Mouse (Mus musculus): ENCODE results near the gene 2310034G01Rik. TPM values are rescaled to one million over a fixed set of nuclear protein-coding genes. Genes with fewer than 3 reads are reported as not detected.

The 2310034G01Rik gene
- not detected for total RNA-seq (2023)

GRCm38 (mm10) chr19:46350168-46350932 is at the start of gene 2310034G01Rik:
2310034G01Rik (minus strand) TSS chr19:46350302.

DNA sequence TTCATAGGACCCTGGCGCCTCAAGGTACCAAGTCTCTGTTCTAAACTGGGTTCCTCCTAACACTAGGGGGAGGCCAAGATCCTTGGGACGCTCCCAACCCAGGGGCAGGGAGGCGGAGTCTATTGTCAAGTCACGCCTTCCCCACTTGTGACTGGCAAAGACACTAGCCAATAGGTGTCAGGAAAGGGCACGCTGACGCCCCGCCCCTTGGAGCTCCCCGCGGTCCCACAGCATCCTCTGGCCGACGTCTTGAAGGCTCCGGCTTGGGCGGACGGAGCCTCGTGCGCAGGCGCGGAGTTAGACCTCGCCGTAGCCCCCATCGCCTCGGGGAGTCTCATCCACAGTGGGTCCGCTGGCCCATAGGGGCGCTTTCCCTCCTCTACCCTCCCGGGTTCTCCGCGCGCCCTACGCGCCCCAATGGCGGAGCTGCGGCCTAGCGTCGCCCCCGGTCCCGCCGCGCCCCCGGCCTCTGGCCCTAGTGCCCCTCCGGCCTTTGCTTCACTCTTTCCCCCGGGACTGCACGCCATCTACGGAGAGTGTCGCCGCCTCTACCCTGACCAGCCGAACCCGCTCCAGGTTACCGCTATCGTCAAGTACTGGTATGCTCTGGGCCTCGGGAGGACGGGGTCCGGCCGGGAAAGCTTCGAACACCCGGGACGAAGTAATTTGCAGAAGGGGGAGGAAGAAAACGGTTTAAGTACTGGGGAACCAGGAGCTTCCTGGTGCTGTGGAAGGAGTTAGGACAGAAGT is 46.8 kb upstream of the 2310034G01Rik start, which contains the start of gene Sufu:
Gene Sufu (plus strand): TSS at position 211 of the 750 bp plus-strand sequence.

DNA sequence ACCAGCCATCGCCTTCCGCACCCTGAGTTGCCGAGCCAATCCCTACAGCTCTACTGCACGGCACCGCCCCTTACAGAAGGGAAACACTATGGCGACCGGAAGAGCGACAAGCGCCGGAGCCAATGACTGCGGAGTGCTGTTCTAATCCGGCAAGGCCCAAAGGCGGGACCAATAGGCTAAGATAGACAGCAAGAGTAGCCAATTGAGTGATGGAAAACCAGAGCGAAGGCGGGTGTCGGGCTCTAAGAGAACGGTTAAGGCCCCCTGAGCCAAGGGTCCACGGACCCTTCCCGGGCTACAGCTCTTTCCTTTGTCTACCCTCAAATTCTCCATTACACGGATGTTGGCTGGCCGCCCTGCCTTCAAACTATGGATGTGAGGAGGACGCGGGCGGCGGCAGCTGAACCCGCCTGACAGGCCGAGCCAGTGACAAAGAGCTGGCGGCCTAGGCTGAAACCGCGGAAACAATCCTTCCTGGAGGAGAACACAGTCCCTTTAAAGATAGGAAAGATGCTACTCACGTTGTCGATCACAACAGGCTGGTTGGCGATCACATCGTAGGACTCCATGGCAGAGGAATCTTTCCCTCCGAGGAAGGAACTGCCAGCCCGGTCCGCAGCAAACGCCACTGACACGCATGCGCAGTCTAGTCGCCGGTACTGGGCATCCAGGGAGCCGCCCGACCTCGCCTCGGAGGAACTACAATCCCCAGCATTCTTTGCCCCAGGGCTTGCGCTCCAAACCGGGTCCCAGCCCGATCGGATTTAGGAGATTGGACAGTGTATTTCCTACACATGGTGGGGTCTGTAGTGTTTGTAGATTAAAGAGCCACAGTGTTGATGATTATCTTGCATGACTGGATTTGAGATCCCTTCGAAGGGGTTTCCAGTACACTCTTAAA is 45.3 kb upstream of the 2310034G01Rik start, which contains the start of gene Actr1a:
Gene Actr1a (minus strand): TSS at position 640 of the 901 bp plus-strand sequence.

GRCm38 (mm10) chr19:46338331-46338936 is 11.7 kb downstream of the 2310034G01Rik start, which contains the start of gene Cuedc2:
Cuedc2 (minus strand) TSS chr19:46338702.

GRCm38 (mm10) chr19:46328081-46329030 is 21.7 kb downstream of the 2310034G01Rik start, which contains the start of gene Fbxl15:
Fbxl15 (plus strand) TSS chr19:46328184.

GRCm38 (mm10) chr19:46326756-46327305 is 23.3 kb downstream of the 2310034G01Rik start, which contains the start of gene Psd:
Psd (minus strand) TSS chr19:46327156.

DNA sequence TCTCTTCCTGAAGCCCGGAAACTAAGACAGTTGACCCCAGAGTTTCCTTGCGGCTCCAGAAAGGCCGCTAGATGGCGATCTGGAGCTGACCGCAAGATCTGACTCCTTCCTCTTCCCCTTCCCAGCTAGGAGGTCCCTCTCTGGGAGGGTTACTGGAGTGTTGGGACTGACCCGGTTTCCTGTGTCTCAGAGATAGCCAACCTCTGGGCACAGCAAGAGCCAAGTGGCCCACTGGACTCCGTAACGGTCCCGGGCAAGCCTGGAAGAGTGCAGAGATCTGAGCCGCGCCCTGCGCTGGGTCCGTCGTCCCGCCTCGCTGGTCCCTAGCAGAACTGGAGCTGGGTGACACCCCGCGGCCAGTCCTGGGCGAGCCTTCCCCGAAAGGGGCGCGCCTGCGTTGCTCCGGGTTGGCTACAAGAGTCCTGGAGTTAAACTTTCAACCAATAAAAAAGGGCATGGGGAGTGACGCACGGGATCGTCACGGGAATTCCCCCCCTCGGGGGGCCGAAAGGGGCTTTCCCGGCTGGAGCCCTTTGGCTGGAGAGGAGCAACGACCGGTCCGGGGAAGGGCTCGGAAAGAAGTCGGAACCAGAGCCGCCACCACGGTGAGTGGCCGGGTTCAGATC is 45.8 kb downstream of the 2310034G01Rik start, which contains the start of gene Nfkb2:
Gene Nfkb2 (plus strand): TSS at position 105 of the 626 bp plus-strand sequence.

Other genes with a start within 250 kb of the 2310034G01Rik start
- gene Elovl3, start 218.4 kb downstream of the 2310034G01Rik start, total RNA-seq (2023): not detected
- not detected for gene Pitx3, start 202.0 kb downstream of the 2310034G01Rik start, total RNA-seq (2023)
- gene Gbf1, start 197.8 kb downstream of the 2310034G01Rik start, total RNA-seq (2023): 103 TPM
- gene Nfkb2, start 46.0 kb downstream of the 2310034G01Rik start, total RNA-seq (2023): 63.7 TPM
- gene Psd, start 23.1 kb downstream of the 2310034G01Rik start, total RNA-seq (2023): 1.8 TPM
- 3.6 TPM for gene Fbxl15, start 22.1 kb downstream of the 2310034G01Rik start, total RNA-seq (2023)
- 38.3 TPM for gene Cuedc2, start 11.6 kb downstream of the 2310034G01Rik start, total RNA-seq (2023)
- 1.9 TPM for gene Mfsd13a, start 9.2 kb downstream of the 2310034G01Rik start, total RNA-seq (2023)
- 88.7 TPM for gene Actr1a, start 45.4 kb upstream of the 2310034G01Rik start, total RNA-seq (2023)
- 35.1 TPM for gene Sufu, start 46.6 kb upstream of the 2310034G01Rik start, total RNA-seq (2023)
- 54.3 TPM for gene Trim8, start 151.4 kb upstream of the 2310034G01Rik start, total RNA-seq (2023)
- 18.2 TPM for gene Arl3, start 222.9 kb upstream of the 2310034G01Rik start, total RNA-seq (2023)
- gene Sfxn2, start 223.1 kb upstream of the 2310034G01Rik start, total RNA-seq (2023): 12.9 TPM
- 63.6 TPM for gene Wbp1l, start 248.8 kb upstream of the 2310034G01Rik start, total RNA-seq (2023)